Mouse (Mus musculus) G1E (cell line): ENCODE data around the gene Hmgcs2.

Experiments
- CTCF ChIP-seq: IDR thresholded peaks from 2 replicates; pipeline ENCODE4 v1.5.1; 2012; ENCODE audit warnings: low read depth, low read length, inconsistent platforms, mixed read lengths
- GATA1 ChIP-seq: IDR thresholded peaks from 2 replicates; pipeline ENCODE4 v1.6.1; 2012; ENCODE audit warnings: borderline replicate concordance, low read length, inconsistent platforms, mixed read lengths
- POLR2AphosphoS5 ChIP-seq: IDR thresholded peaks from 2 replicates; pipeline ENCODE4 v1.6.1; 2012; ENCODE audit warnings: low read depth, low read length, inconsistent platforms; ENCODE audit not compliant: insufficient replicate concordance
- TAL1 ChIP-seq: conservative IDR thresholded peaks from 2 replicates; pipeline ENCODE4 v1.6.1; 2012; ENCODE audit warnings: low read depth, low read length, inconsistent platforms, mixed read lengths

GRCm38 (mm10) chr3:98348106-98348505 is 67.9 kb downstream of the Hmgcs2 start:
- TF ChIP-seq TAL1 (no peak), POLR2AphosphoS5 (no peak), CTCF (no peak), GATA1 (no peak)
